In the genomic region with DNA sequence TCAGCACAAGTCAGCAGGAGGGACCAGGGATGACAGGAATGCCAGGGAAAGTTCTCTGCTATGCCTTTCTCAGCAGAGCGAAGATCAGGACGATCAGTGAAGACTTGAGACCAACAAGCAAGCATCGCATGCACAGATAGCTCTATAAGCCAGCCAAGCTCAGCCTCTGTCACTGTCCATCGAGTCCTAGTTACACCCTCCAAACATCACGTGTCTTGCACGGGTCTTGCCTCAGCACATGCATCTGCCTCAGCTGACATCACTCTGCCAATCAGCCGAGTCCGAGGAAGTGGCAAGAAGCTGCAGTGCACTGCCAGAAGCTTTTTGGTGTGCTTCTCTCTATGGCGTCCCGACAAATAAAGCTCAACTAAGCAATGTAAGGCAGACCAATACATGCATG, we compare ENCODE assay signal across 33 mouse cellular contexts. TPM values are rescaled to one million over a fixed set of nuclear protein-coding genes. Genes with fewer than 3 reads are reported as not detected.
DNase-seq lines count a peak whose midpoint lies in the region; ATAC-seq and TF ChIP-seq lines count a peak whose summit lies in the region.
"Had no signal": no experiment of that assay in that cellular context is flagged by ENCODE, and none has a peak within 500 bp of the region (broad histone marks: within the 10 kb centered on the region; RNA-seq: fewer than 3 reads in every experiment).

No protein-coding gene starts in this region.

- H3K9ac ChIP-seq in CH12.LX (ENCODE audit: insufficient read depth, low read depth), result no peak overlapping the region
- H3K9ac ChIP-seq: forebrain, embryonic 13.5 days; heart, embryonic 12.5 days; heart, embryonic 15.5 days; hindbrain, embryonic 14.5 days had no signal

- no peaks in the 10 kb centered on the region for H3K36me3 ChIP-seq in CH12.LX (replicated peaks in 1 of 2; ENCODE audit: control insufficient read depth in 1 of 2, insufficient read depth in 1 of 2, low read length in 1 of 2)
- H3K36me3 ChIP-seq: forebrain, embryonic 10.5 days; heart, embryonic 12.5 days; heart, embryonic 15.5 days; hindbrain, embryonic 10.5 days had no signal

- no peaks in the 10 kb centered on the region for H3K79me2 ChIP-seq in CH12.LX (replicated peaks; ENCODE audit: control insufficient read depth, extremely low read depth, insufficient read depth, poor library complexity, severe bottlenecking)

- no peaks in the 10 kb centered on the region for H3K27me3 ChIP-seq in CH12.LX (replicated peaks)
- H3K27me3 ChIP-seq: heart, embryonic 12.5 days; heart, embryonic 15.5 days had no signal

- no peak for ATAC-seq in cerebellum, adult (ENCODE audit: insufficient number of reproducible peaks, low FRiP score, low TSS enrichment)
- ATAC-seq: forebrain, embryonic 13.5 days; forebrain, embryonic 16.5 days; hindbrain, postnatal 0 days; inflammation-experienced regulatory T-cells, adult 6 months; intestine, embryonic 16.5 days had no signal

- no peak for TF ChIP-seq CTCF in CH12.LX (conservative IDR thresholded peaks at IDR 0.05 in 1 of 2, IDR thresholded peaks at IDR 0.05 in 1 of 2; ENCODE audit: low read depth in 2 of 2, low read length in 2 of 2)

- in situ Hi-C loops in CH12.LX (cut with MboI; ENCODE audit: low pct_ligation_motif_present, low pct_unique_long_range_greater_than_20kb, low sequenced_read_pairs), result no loop called here

- H3K4me3 ChIP-seq in CH12.LX (replicated peaks in 1 of 3; ENCODE audit: low read depth in 2 of 3, low read length in 2 of 3, poor library complexity in 1 of 3), result no peak overlapping the region
- H3K4me3 ChIP-seq: forebrain, embryonic 10.5 days; forebrain, embryonic 13.5 days; heart, embryonic 12.5 days; heart, embryonic 15.5 days; hindbrain, embryonic 10.5 days had no signal

- TF ChIP-seq POLR2A in CH12.LX (IDR thresholded peaks at IDR 0.05; ENCODE audit: low read depth, low read length), result no peak

- no peak overlapping the region for H3K4me2 ChIP-seq in CH12.LX (ENCODE audit: insufficient read depth, low read depth, poor library complexity, severe bottlenecking)
- H3K4me2 ChIP-seq: forebrain, embryonic 13.5 days; heart, embryonic 12.5 days; heart, embryonic 15.5 days; hindbrain, embryonic 14.5 days had no signal

- dilution Hi-C loops in CH12.LX (cut with MboI; ENCODE audit: extremely low pct_ligation_motif_present, extremely low pct_unique_long_range_greater_than_20kb, low sequenced_read_pairs), result no loop called here

- H3K4me1 ChIP-seq in CH12.LX (ENCODE audit: control insufficient read depth in 1 of 2, insufficient read depth in 2 of 2), result no peaks in the 10 kb centered on the region

- DNase-seq in A20 (ENCODE audit: low read depth, low spot score), result peak; percentile 13
- DNase-seq in CH12.LX (ENCODE audit: extremely low read depth), result no peak
- peak; percentile 65 for DNase-seq in ZHBTc4 (ENCODE audit: low read depth, low spot score)
- DNase-seq in layer of hippocampus, adult 18-20 months (ENCODE audit: low spot score in 2 of 2), result no peak
- no peak for DNase-seq in spleen, adult 12 weeks (ENCODE audit: low spot score)
- DNase-seq: adrenal gland, postnatal 14 days; cerebellum, adult 18-20 months; cerebellum, adult 9-10 months; cerebellum, postnatal 14 days; gastrocnemius, postnatal 10 days; gastrocnemius, postnatal 36 days; heart, postnatal 10 days; heart, postnatal 36 days; kidney, adult 18-20 months had no signal

- TF ChIP-seq RAD21 in CH12.LX (IDR thresholded peaks at IDR 0.05; ENCODE audit: low read depth, low read length), result no peak

- TF ChIP-seq EP300 in CH12.LX (IDR thresholded peaks at IDR 0.05; ENCODE audit: low read length), result no peak

- H3K9me3 ChIP-seq in CH12.LX (replicated peaks; ENCODE audit: low read length), result no peaks in the 10 kb centered on the region
- H3K9me3 ChIP-seq: forebrain, embryonic 10.5 days; forebrain, embryonic 13.5 days; heart, embryonic 12.5 days; heart, embryonic 15.5 days; hindbrain, embryonic 10.5 days had no signal

- H3K27ac ChIP-seq in CH12.LX (ENCODE audit: insufficient read depth, low read depth), result no peak overlapping the region
- H3K27ac ChIP-seq: forebrain, embryonic 10.5 days; forebrain, embryonic 13.5 days; heart, embryonic 15.5 days; hindbrain, embryonic 10.5 days; hindbrain, embryonic 14.5 days; hindbrain, postnatal 0 days had no signal

TF ChIP-seq in CH12.LX, 34 proteins besides CTCF, POLR2A, EP300 and RAD21:
- TF ChIP-seq PAX5 (IDR thresholded peaks at IDR 0.05; ENCODE audit: low read length), result no peak
- TF ChIP-seq CHD1 (IDR thresholded peaks at IDR 0.05; ENCODE audit: low read depth, low read length), result no peak
- TF ChIP-seq MEF2A (IDR thresholded peaks at IDR 0.05; ENCODE audit: borderline replicate concordance, low read depth, low read length), result no peak
- no peak for TF ChIP-seq USF1 (IDR thresholded peaks at IDR 0.05; ENCODE audit: low read depth, low read length)
- no peak for TF ChIP-seq ETS1 (conservative IDR thresholded peaks at IDR 0.05; ENCODE audit: low read depth, low read length)
- TF ChIP-seq BHLHE40 (IDR thresholded peaks at IDR 0.05; ENCODE audit: low read depth, low read length), result peak; percentile 72
- no peak for TF ChIP-seq TCF12 (IDR thresholded peaks at IDR 0.05; ENCODE audit: low read depth, low read length)
- TF ChIP-seq NELFE (IDR thresholded peaks at IDR 0.05; ENCODE audit: low read depth, low read length), result no peak
- TF ChIP-seq MAZ (IDR thresholded peaks at IDR 0.05; ENCODE audit: low read depth, low read length), result no peak

RNA-seq across cellular contexts. Expression of a gene that starts 13.0 kb away (rescaled TPM):
- total RNA-seq in CH12.LX (2012; rRNA removed) (0.08 TPM in 1 of 2 replicates, not detected in the other), CH12.LX (2014; rRNA removed) (not detected in 2 replicates)
- polyA plus RNA-seq in CH12.LX (2012; ENCODE audit: insufficient read length, low read depth), result 0.24 TPM in 1 of 2 replicates, not detected in the other
- 1 to 10 TPM; 4.7 to 7.1 TPM for total RNA-seq in layer of hippocampus, adult 18-20 months (2021)
- total RNA-seq: MEL had no signal

RNA-seq across cellular contexts. Expression of a gene that starts 36.7 kb away (rescaled TPM):
- total RNA-seq in CH12.LX (2012; rRNA removed) (not detected in 2 replicates), CH12.LX (2014; rRNA removed) (not detected in 2 replicates)
- polyA plus RNA-seq in CH12.LX (2012; ENCODE audit: insufficient read length, low read depth), result not detected in 2 replicates
- not detected for total RNA-seq in layer of hippocampus, adult 18-20 months (2021)
- total RNA-seq: adrenal gland, adult 18-20 months; adrenal gland, postnatal 14 days; gastrocnemius, adult 18-20 months; gastrocnemius, postnatal 10 days; gastrocnemius, postnatal 36 days; granulocyte monocyte progenitor cell, adult 5-6 weeks; heart, postnatal 10 days; heart, postnatal 36 days; hindbrain, postnatal 0 days; MEL had no signal
- polyA plus RNA-seq: brain, embryonic 14.5 days; embryonic facial prominence, embryonic 11.5 days; embryonic facial prominence, embryonic 14.5 days; forebrain, embryonic 10.5 days; forebrain, embryonic 13.5 days; forebrain, embryonic 16.5 days; heart, embryonic 12.5 days; heart, embryonic 15.5 days; hindbrain, embryonic 10.5 days; hindbrain, embryonic 14.5 days; hindbrain, postnatal 0 days; inflammation-experienced regulatory T-cells, adult 6 months; intestine, embryonic 16.5 days had no signal

RNA-seq across cellular contexts. Expression of a gene that starts 48.6 kb away (rescaled TPM):
- total RNA-seq in CH12.LX (2012; rRNA removed) (not detected in 2 replicates), CH12.LX (2014; rRNA removed) (not detected in 2 replicates)
- not detected in 2 replicates for polyA plus RNA-seq in CH12.LX (2012; ENCODE audit: insufficient read length, low read depth)
- not detected for total RNA-seq in layer of hippocampus, adult 18-20 months (2021)
- total RNA-seq: adrenal gland, adult 18-20 months; adrenal gland, postnatal 14 days; adrenal gland, postnatal 4 days; gastrocnemius, adult 18-20 months; gastrocnemius, postnatal 10 days; gastrocnemius, postnatal 36 days; granulocyte monocyte progenitor cell, adult 5-6 weeks; heart, postnatal 10 days; heart, postnatal 36 days; hindbrain, postnatal 0 days; MEL had no signal
- polyA plus RNA-seq: brain, embryonic 14.5 days; embryonic facial prominence, embryonic 11.5 days; embryonic facial prominence, embryonic 14.5 days; forebrain, embryonic 10.5 days; forebrain, embryonic 13.5 days; forebrain, embryonic 16.5 days; heart, embryonic 12.5 days; heart, embryonic 15.5 days; hindbrain, embryonic 10.5 days; hindbrain, embryonic 14.5 days; hindbrain, postnatal 0 days; inflammation-experienced regulatory T-cells, adult 6 months; intestine, embryonic 16.5 days had no signal

RNA-seq across cellular contexts. Expression of a gene that starts 50.3 kb away (rescaled TPM):
- total RNA-seq in CH12.LX (2012; rRNA removed) (35.4 and 39.0 TPM in 2 replicates), CH12.LX (2014; rRNA removed) (57.1 and 59.6 TPM in 2 replicates)
- polyA plus RNA-seq in CH12.LX (2012; ENCODE audit: insufficient read length, low read depth), result 73.5 and 78.7 TPM in 2 replicates
- total RNA-seq in layer of hippocampus, adult 18-20 months (2021), result 10 to 100 TPM; 18.8 to 25.0 TPM

Comparison
In these comparisons a context has a peak if more than half of its experiments do, and no peak if none do; other contexts are left out.
1. DNase-seq: peak in A20 (single experiment) and ZHBTc4 (single experiment); none in CH12.LX (single experiment), layer of hippocampus, adult 18-20 months (0 of 2) and spleen, adult 12 weeks (single experiment).
2. RNA of a gene that starts 13.0 kb away (total RNA-seq): 4.7 to 7.1 TPM in layer of hippocampus, adult 18-20 months; 0.08 TPM in CH12.LX; every median in the first group is over 4 times any median in the second.